Mouse (Mus musculus): Measurements from ENCODE around the gene Dyrk2.

- TF ChIP-seq CTCF (IDR thresholded peaks at IDR 0.05; ENCODE audit: low read depth) (no peak), EP300 (optimal IDR thresholded peaks at IDR 0.05) (no peak)
These were observed 15.4 kb downstream of the Dyrk2 start for GRCm38 (mm10) chr10:118854641-118855040.

Measured in stomach, postnatal 0 days (tissue).